ENCODE assay signal across 9 mouse cellular contexts in the genomic region with DNA sequence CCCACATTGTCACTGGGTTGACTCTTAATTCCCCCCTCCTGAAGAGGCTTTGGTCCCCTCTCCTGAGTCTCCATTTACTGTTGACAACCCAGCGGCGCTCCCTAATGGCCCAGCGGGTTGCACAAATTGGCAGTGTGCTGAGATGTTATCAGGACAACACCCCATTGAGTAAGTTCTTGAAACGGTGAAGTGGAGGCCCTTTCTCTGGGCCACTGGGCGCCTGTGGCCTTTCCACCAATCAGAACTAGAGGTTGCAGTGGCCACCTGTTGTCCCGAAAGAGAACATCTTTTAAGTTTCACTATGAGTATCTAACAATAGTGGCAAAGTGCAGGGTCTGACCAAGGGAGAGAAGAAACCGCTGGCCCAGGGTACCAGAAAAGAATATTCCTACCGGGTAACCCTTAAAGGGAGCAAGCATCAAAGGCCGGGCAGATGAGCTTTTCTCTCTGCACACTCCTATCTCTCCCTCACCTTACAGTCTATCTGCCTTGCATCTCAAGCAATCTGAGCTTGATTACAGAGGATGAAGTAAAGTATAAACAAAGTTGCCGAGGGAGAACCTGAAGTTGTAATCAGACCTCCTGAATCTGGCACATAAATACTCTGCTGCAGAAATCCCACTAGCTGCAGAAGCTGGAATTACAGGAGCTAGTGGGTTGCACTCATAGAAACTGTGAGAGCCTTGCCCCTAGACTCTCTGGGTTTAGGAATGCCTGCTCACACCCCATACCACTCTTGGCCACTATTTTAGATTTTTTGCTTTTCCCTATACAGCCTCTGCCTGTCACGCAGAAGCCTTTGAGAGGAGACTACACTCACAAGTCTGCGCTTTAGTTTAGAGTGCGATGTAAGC. TPM values are rescaled to one million over a fixed set of nuclear protein-coding genes. Genes with fewer than 3 reads are reported as not detected.
DNase-seq lines count a peak whose midpoint lies in the region; ATAC-seq and TF ChIP-seq lines count a peak whose summit lies in the region.
"Had no signal": no experiment of that assay in that cellular context is flagged by ENCODE, and none has a peak within 500 bp of the region (broad histone marks: within the 10 kb centered on the region; RNA-seq: fewer than 3 reads in every experiment).

No protein-coding gene starts in this region.

- no peak overlapping the region for H3K4me2 ChIP-seq in intestine, embryonic 14.5 days (ENCODE audit: low read length)
- H3K4me2 ChIP-seq in intestine, embryonic 15.5 days (replicated peaks) = no peak overlapping the region

- no peak overlapping the region for H3K4me3 ChIP-seq in intestine, embryonic 14.5 days (ENCODE audit: low read depth, low read length)
- H3K4me3 ChIP-seq in intestine, embryonic 15.5 days (replicated peaks) = no peak overlapping the region
- no peak overlapping the region for H3K4me3 ChIP-seq in cortical plate, adult 2 months (ENCODE audit: insufficient read depth, low read length)

- H3K36me3 ChIP-seq in intestine, embryonic 14.5 days (ENCODE audit: control insufficient read depth, insufficient read depth, low read length) = no peaks in the 10 kb centered on the region
- H3K36me3 ChIP-seq in intestine, embryonic 15.5 days = no peaks in the 10 kb centered on the region
- H3K36me3 ChIP-seq: hindbrain, embryonic 15.5 days had no signal

- TF ChIP-seq CTCF in cortical plate, adult 2 months (IDR thresholded peaks at IDR 0.05; ENCODE audit: extremely low read depth, insufficient read depth, low read length) = peak; percentile 35; the same call in 1 of the 2 replicates

- 24% methylated on average over 13 of the region's 13 CpGs for WGBS in intestine, embryonic 14.5 days
- WGBS in intestine, embryonic 15.5 days = 27% methylated on average over 13 of the region's 13 CpGs

- H3K27me3 ChIP-seq in intestine, embryonic 14.5 days (replicated peaks; ENCODE audit: control insufficient read depth, insufficient read depth, low read length) = no peaks in the 10 kb centered on the region
- H3K27me3 ChIP-seq in intestine, embryonic 15.5 days (replicated peaks) = no peaks in the 10 kb centered on the region
- H3K27me3 ChIP-seq: hindbrain, embryonic 15.5 days had no signal

- H3K27ac ChIP-seq in intestine, embryonic 14.5 days (ENCODE audit: low read depth) = no peak overlapping the region
- H3K27ac ChIP-seq in intestine, embryonic 15.5 days = no peak overlapping the region
- H3K27ac ChIP-seq in cortical plate, adult 2 months (ENCODE audit: insufficient read depth, low read length) = no peak overlapping the region
- H3K27ac ChIP-seq: hindbrain, embryonic 15.5 days had no signal

- peak; percentile 22; the same call in 1 of the 2 replicates for ATAC-seq in intestine, embryonic 14.5 days (replicated peaks; ENCODE audit: low FRiP score, low TSS enrichment, low read depth)
- ATAC-seq in intestine, embryonic 15.5 days = no peak
- peak; percentile 49 for ATAC-seq in granulocyte monocyte progenitor cell, adult 5-6 weeks (replicated peaks; ENCODE audit: poor library complexity, severe bottlenecking)

- TF ChIP-seq POLR2A in cortical plate, adult 2 months (IDR thresholded peaks at IDR 0.05; ENCODE audit: extremely low read depth, insufficient read depth, low read length) = no peak

- intact Hi-C loops in left cerebral cortex, postnatal 4 days (cut with DNase I) = loop anchor here (5.0 to 10.0 kb wide), 3 partner anchors 307 to 498 kb away; no protein-coding TSS in a partner anchor

- no peaks in the 10 kb centered on the region for H3K9me3 ChIP-seq in intestine, embryonic 14.5 days (ENCODE audit: control insufficient read depth, low read length)
- H3K9me3 ChIP-seq in intestine, embryonic 15.5 days = no peaks in the 10 kb centered on the region
- H3K9me3 ChIP-seq: hindbrain, embryonic 15.5 days had no signal

- DNase-seq in intestine, embryonic 14.5 days (ENCODE audit: low spot score) = no peak
- peak; percentile 52 for DNase-seq in lung, postnatal 14 days
- DNase-seq in left cerebral cortex, postnatal 4 days = no peak
- DNase-seq in spleen, postnatal 10 days (ENCODE audit: low spot score in 2 of 2) = no peak
- DNase-seq in gastrocnemius, postnatal 10 days = no peak

- no peak overlapping the region for H3K9ac ChIP-seq in intestine, embryonic 14.5 days (ENCODE audit: low read length)
- no peak overlapping the region for H3K9ac ChIP-seq in intestine, embryonic 15.5 days
- H3K9ac ChIP-seq: hindbrain, embryonic 15.5 days had no signal

- peaks cover 23% of the 10 kb centered on the region for H3K4me1 ChIP-seq in intestine, embryonic 14.5 days (replicated peaks; ENCODE audit: control insufficient read depth, insufficient read depth, low read length)
- peaks cover 19% of the 10 kb centered on the region; the same call in 1 of the 2 replicates for H3K4me1 ChIP-seq in intestine, embryonic 15.5 days (replicated peaks)
- H3K4me1 ChIP-seq in cortical plate, adult 2 months (ENCODE audit: control insufficient read depth, insufficient read depth, low read length) = no peaks in the 10 kb centered on the region; the same call in 1 of the 2 replicates

RNA-seq across cellular contexts. Expression of a gene that starts 1.8 kb away (rescaled TPM):
- 6.1 and 8.5 TPM in 2 replicates for polyA plus RNA-seq in intestine, embryonic 14.5 days (2014; fragmentation: Nextera tagmentation; extraction: Ambion mirVana)
- polyA plus RNA-seq in intestine, embryonic 15.5 days (2015; fragmentation: Nextera tagmentation; extraction: Ambion mirVana) = 4.8 and 7.0 TPM in 2 replicates
- polyA plus RNA-seq in cortical plate, adult 2 months (2012; rRNA removed) = 11.7 and 13.5 TPM in 2 replicates
- total RNA-seq in granulocyte monocyte progenitor cell, adult 5-6 weeks (2014; fragmentation: Nextera tagmentation) = not detected in 2 replicates
- not detected in 2 replicates for total RNA-seq in granulocyte monocyte progenitor cell, adult 5-6 weeks (2017)
- total RNA-seq in left cerebral cortex, postnatal 4 days (2021) = 10 to 100 TPM; 26.4 to 27.3 TPM
- under 1 TPM; 0.54 to 0.95 TPM for total RNA-seq in gastrocnemius, postnatal 10 days (2021)

Comparison
In these comparisons a context has a peak if more than half of its experiments do, and no peak if none do; other contexts are left out.
1. RNA of a gene that starts 1.8 kb away (total RNA-seq): 26.4 to 27.3 TPM in left cerebral cortex, postnatal 4 days; 0.54 to 0.95 TPM in gastrocnemius, postnatal 10 days and not detected in granulocyte monocyte progenitor cell, adult 5-6 weeks; every median in the first group is over 10 times any median in the second.